Mouse (Mus musculus) small intestine, adult 2 months (tissue): ENCODE measurements around the gene Ift43. TPM values are rescaled to one million over a fixed set of nuclear protein-coding genes. Genes with fewer than 3 reads are reported as not detected.
A peak's percentile ranks its signal among the peaks of the same experiment; 100 is the strongest.

Experiments used
- H3K27ac ChIP-seq: fragments of 200-500 bp; 2 replicates; pipeline ENCODE4 v1.5.1; 2012; ENCODE audit warnings: low read depth, low read length, control low read depth, inconsistent platforms; ENCODE audit not compliant: insufficient read depth
- H3K27me3 ChIP-seq: fragments of 200-500 bp; 2 replicates; pipeline ENCODE4 v1.6.1; 2012; ENCODE audit warnings: mild to moderate bottlenecking, moderate library complexity, low read length, inconsistent platforms; ENCODE audit not compliant: control insufficient read depth, insufficient read depth
- H3K36me3 ChIP-seq: fragments of 200-500 bp; 2 replicates; pipeline ENCODE4 v1.6.1; 2012; ENCODE audit warnings: mild to moderate bottlenecking, low read length, control low read depth, inconsistent platforms; ENCODE audit not compliant: control insufficient read depth, insufficient read depth
- H3K4me1 ChIP-seq: fragments of 200-500 bp; 2 replicates; pipeline ENCODE4 v1.6.1; 2012; ENCODE audit warnings: low read length, inconsistent platforms, mixed read lengths; ENCODE audit not compliant: control insufficient read depth, insufficient read depth, insufficient read length
- H3K4me3 ChIP-seq: fragments of 200-500 bp; 2 replicates; pipeline ENCODE4 v1.5.1; 2012; ENCODE audit warnings: low read depth, mild to moderate bottlenecking, control low read depth, inconsistent platforms, low read length, moderate library complexity
- CTCF ChIP-seq: fragments of 200-500 bp; IDR thresholded peaks from 2 replicates; pipeline ENCODE4 v1.5.1; 2012; ENCODE audit warnings: low read depth, mild to moderate bottlenecking, control low read depth, inconsistent platforms, low read length, moderate library complexity, mixed read lengths; ENCODE audit not compliant: insufficient replicate concordance, insufficient read length; ENCODE audit errors: extremely low read depth
- POLR2A ChIP-seq: fragments of 200-500 bp; IDR thresholded peaks from 2 replicates; pipeline ENCODE4 v1.6.1; 2012; ENCODE audit warnings: low read depth, mild to moderate bottlenecking, control low read depth, inconsistent platforms, low read length, moderate library complexity
- WGBS: fragments of 180-500 bp; shearing (Covaris S2); methylation state at CpG from one replicate; pipeline ENCODE4 v1.1.7; 2018; 5-methylcytosine and 5-hydroxymethylcytosine counted together
- polyA plus RNA-seq: library from polyadenylated mRNA; depleted of rRNA; stranded (reverse); fragments of >200 nt; gene quantifications from 2 replicates; pipeline ENCODE4 v1.2.3, GENCODE M21; 2012

The Ift43 gene
- polyA plus RNA-seq, 1 experiment = 15.2 TPM

GRCm38 (mm10) chr12:86064796-86065195 lies 17.5 kb upstream of the Ift43 start:
- Histone ChIP-seq H3K4me3 (no peak overlapping the region), H3K27me3 (no peaks in the 10 kb centered on the region), H3K4me1 (no peaks in the 10 kb centered on the region), H3K27ac (no peak overlapping the region), H3K36me3 (no peaks in the 10 kb centered on the region)
- no peak for TF ChIP-seq POLR2A
- TF ChIP-seq CTCF = no peak

GRCm38 (mm10) chr12:86071432-86071831 lies 10.9 kb upstream of the Ift43 start:
- 90% methylated on average over 6 of the region's 6 CpGs for WGBS
- no peak for TF ChIP-seq POLR2A
- TF ChIP-seq CTCF = no peak
- no peaks in the 10 kb centered on the region for H3K27me3 ChIP-seq
- H3K27ac ChIP-seq = no peak overlapping the region
- no peak overlapping the region for H3K4me3 ChIP-seq
- no peaks in the 10 kb centered on the region for H3K4me1 ChIP-seq
- no peaks in the 10 kb centered on the region for H3K36me3 ChIP-seq

GRCm38 (mm10) chr12:86074681-86075080 lies 7.7 kb upstream of the Ift43 start:
- no peak overlapping the region for H3K4me3 ChIP-seq
- no peaks in the 10 kb centered on the region for H3K36me3 ChIP-seq
- H3K27ac ChIP-seq = no peak overlapping the region
- 77% methylated on average over 12 of the region's 12 CpGs for WGBS
- 0 out of 2 replicates have a peak, but pooled peaks cover 2% of the 10 kb centered on the region for H3K4me1 ChIP-seq
- no peak for TF ChIP-seq POLR2A
- no peak for TF ChIP-seq CTCF
- H3K27me3 ChIP-seq = peaks cover 9% of the 10 kb centered on the region; the same call in 1 of the 2 replicates

GRCm38 (mm10) chr12:86075358-86075757 lies 7.0 kb upstream of the Ift43 start:
- Histone ChIP-seq H3K4me1 (0 out of 2 replicates have a peak, but pooled peaks cover 2% of the 10 kb centered on the region), H3K4me3 (no peak overlapping the region), H3K27ac (no peak overlapping the region), H3K27me3 (peaks cover 9% of the 10 kb centered on the region; the same call in 1 of the 2 replicates), H3K36me3 (no peaks in the 10 kb centered on the region)
- TF ChIP-seq CTCF = no peak
- no peak for TF ChIP-seq POLR2A
- 78% methylated on average over 7 of the region's 7 CpGs for WGBS

- Histone ChIP-seq H3K27me3 (peaks cover 9% of the 10 kb centered on the region; the same call in 1 of the 2 replicates), H3K4me1 (0 out of 2 replicates have a peak, but pooled peaks cover 2% of the 10 kb centered on the region), H3K36me3 (no peaks in the 10 kb centered on the region), H3K4me3 (peak overlapping the region; percentile 47), H3K27ac (no peak overlapping the region)
- peak; percentile 35; the same call in 1 of the 2 replicates for TF ChIP-seq CTCF
- no peak for TF ChIP-seq POLR2A
- WGBS = 25% methylated on average over 13 of the region's 13 CpGs
Measured at GRCm38 (mm10) chr12:86076321-86076901, 5.9 kb upstream of the Ift43 start.

GRCm38 (mm10) chr12:86077322-86077721 lies 5.0 kb upstream of the Ift43 start:
- Histone ChIP-seq H3K27ac (peak overlapping the region; percentile 35; the same call in 1 of the 2 replicates), H3K4me1 (0 out of 2 replicates have a peak, but pooled peaks cover 2% of the 10 kb centered on the region), H3K36me3 (no peaks in the 10 kb centered on the region), H3K4me3 (peak overlapping the region; percentile 47), H3K27me3 (peaks cover 9% of the 10 kb centered on the region; the same call in 1 of the 2 replicates)
- TF ChIP-seq POLR2A (no peak), CTCF (no peak)
- 67% methylated on average over 8 of the region's 8 CpGs for WGBS

GRCm38 (mm10) chr12:86077736-86078135 lies 4.6 kb upstream of the Ift43 start:
- WGBS = 48% methylated on average over 11 of the region's 11 CpGs
- H3K4me3 ChIP-seq = peak overlapping the region; percentile 47

More at GRCm38 (mm10) chr12:86077736-86078135, 4.6 kb upstream of the Ift43 start:
- TF ChIP-seq POLR2A = no peak
- TF ChIP-seq CTCF = no peak
- Histone ChIP-seq H3K4me1 (0 out of 2 replicates have a peak, but pooled peaks cover 2% of the 10 kb centered on the region), H3K27ac (peak overlapping the region; percentile 35), H3K36me3 (no peaks in the 10 kb centered on the region), H3K27me3 (peaks cover 9% of the 10 kb centered on the region; the same call in 1 of the 2 replicates)
